Mouse (Mus musculus) kidney, postnatal 10 days (tissue): ENCODE measurements around the gene Ttll9.

ENCODE experiments used
- DNase-seq: peaks from one replicate; pipeline ENCODE4 v3.0.0; 2021; ENCODE audit warnings: mixed read lengths

Gene Ttll9

GRCm38 (mm10) chr2:153014758-153015593 lies 52.7 kb downstream of the Ttll9 start, which contains the start of gene Pdrg1:
Pdrg1 (minus strand) TSS chr2:153015427.
- peak; percentile 97 for DNase-seq

DNA sequence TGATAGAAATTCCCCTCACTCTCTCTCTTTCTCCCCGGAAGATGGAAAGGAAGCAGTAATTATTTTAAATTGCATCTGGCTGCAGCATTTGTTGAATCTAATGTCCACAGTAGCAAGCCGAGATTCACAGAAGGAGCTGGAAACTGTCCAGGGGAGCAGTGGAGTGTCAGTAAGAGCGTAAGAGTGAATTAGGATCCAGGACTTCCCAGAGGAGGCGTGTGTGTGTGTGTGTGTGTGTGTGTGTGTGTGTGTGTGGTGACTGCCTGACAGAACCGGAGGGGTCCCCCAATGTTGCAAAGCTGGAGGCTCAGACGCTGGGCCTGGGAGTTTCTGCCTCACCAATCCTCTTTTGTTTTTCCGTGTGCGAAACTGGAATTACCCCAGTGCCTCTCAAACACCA lies 53.5 kb downstream of the Ttll9 start:
- DNase-seq = peak; percentile 43

GRCm38 (mm10) chr2:153016786-153017185 lies 54.5 kb downstream of the Ttll9 start:
- no peak for DNase-seq

DNA sequence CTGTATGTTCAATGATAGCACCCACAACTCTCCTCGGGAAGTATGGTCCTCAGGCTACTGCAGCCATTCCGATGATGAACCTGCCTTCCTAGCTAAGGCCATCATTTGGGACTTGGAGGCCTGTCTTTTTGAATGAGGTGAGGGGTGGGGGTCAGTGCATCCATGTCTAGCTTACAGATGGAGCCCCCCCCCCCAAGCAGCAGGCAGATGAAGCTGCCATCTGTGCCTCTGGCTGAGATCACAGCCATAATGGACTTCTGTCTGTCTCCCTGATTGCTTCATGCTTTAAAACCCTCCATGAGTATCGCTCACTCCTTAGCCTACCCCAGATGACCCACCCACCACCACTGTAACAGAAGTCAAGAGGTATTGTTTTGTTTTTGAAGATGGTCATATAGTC lies 57.1 kb downstream of the Ttll9 start:
- DNase-seq = no peak

DNA sequence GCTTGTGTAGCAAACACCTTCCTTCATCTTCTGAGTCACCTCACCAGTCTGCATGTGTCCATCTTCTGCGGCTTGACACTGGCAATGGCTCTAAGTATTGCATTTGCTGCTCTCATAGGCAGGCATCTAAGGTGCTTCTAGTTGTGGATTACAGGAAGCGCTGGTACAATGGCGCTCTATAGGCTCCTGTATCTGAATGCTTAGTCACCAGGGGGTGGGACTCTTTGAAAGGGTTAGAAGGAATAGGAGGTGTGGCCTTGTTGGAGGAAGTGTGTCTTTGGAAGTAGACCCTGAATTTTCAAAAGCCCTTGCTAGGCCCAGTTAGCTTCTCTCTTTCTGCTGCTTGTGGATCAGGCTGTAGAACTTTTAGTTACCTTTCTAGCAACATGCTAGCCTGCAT lies 58.9 kb downstream of the Ttll9 start:
- no peak for DNase-seq

DNA sequence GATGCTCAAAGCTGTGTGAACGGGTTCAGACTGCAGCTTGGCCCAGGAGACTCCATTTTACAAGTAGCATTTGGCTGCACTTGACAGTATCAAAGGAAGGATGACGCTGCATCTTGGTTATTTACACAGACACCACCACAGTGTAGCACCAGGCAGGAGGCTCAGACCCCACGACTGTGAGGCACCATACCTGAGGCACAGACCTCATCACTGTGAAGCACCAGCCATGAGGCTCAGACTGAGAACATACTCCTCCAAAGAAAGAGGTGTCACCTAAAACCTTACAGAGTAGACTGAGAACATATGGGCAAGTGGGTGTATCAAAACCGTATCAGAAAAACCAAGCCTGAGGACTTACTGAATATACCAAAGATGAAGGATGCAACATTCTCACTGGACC lies 60.6 kb downstream of the Ttll9 start:
- no peak for DNase-seq

DNA sequence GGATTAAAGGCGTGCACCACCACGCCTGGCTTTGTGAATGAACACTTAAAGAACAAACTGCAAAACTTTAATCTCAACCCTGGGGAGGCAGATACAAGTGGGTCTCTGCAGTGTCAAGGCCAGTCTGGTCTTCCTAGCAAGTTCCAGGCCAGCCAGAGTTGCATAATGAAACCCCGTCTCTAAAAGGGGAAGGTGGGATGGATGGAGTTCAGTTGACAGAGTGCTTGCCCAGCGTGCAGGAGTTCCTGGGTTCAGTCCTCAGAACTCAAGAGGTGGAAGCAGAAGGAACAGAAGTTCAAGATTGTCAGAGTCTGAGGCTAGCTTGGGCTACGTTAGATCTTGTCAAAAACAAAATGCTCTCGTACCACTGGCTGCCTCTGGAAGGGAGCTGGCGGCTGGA lies 63.8 kb downstream of the Ttll9 start:
- no peak for DNase-seq

GRCm38 (mm10) chr2:153027501-153027900 lies 65.2 kb downstream of the Ttll9 start:
- DNase-seq = no peak

DNA sequence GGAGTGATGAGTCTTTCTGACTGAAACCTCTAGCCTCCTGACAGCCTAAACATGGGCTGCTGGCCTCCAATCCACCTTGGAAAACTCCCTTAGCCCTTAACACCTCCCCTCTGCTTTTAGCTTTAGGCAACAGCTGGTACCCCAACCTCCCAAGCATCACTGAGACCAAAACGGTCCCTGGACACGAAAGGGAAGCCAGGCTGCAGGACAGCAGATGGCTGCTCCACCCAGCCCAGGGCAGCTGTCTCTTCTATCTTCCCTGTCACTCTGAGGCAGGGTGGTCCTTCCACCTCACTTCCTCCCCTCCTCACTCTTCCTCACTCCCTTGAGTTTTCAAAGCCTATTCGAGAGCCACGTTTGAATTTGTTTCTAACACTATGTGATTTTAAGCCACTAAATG lies 68.1 kb downstream of the Ttll9 start:
- DNase-seq = no peak

- no peak for DNase-seq
Observed at GRCm38 (mm10) chr2:153031126-153032082, 69.1 kb downstream of the Ttll9 start, which contains the start of gene Xkr7. Xkr7 (plus strand) TSS chr2:153031852.

DNA sequence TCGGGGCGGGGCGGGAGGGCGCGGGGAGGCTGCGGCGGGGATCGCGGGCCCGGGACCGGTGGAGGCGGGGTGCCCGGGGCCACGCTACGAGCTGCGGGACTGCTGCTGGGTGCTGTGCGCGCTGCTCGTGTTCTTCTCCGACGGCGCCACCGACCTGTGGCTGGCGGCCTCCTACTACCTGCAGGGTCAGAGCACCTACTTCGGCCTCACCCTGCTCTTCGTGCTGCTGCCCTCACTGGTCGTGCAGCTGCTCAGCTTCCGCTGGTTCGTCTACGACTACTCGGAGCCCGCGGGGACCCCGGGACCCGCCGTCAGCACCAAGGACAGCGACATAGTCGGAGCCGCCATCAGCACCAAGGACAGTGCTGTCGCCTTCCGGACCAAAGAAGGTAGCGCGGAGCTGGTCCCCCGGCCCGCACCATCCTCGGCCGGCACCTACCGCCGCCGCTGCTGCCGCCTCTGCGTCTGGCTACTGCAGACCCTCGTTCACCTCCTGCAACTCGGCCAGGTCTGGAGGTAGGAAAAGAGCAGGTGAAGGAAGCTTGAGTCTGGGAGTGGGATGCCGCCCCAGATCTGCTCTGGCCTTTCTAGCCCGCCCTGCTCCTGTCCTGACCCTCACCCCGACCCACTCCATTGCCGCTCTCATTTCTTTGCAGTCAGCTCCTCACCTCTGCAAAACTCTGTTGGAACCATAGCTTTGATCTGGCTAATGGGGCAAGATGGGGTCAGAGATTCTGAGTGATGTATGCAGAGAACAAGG lies 70.0 kb downstream of the Ttll9 start:
- DNase-seq = peak; percentile 93

DNA sequence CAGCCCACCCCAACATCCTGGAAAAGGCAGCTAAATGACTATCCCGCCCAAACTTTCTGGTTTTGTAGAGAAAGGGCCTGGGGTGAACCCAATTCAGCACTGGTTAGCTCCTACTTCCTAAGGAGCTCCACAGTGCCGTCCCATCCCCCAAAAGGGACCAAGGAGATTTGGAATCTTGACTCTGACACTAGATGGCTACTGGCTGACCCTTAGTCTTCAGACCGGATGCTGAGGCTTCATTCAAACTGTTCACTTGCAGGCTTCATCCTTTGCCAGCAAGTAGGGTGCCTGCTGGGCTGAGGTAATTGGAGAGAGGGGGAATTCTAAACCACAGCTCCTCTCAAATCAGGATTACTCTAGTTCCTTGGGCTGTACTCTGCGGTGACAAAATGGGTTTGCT lies 70.7 kb downstream of the Ttll9 start:
- DNase-seq = no peak

GRCm38 (mm10) chr2:153033545-153034230 lies 71.4 kb downstream of the Ttll9 start:
- no peak for DNase-seq

DNA sequence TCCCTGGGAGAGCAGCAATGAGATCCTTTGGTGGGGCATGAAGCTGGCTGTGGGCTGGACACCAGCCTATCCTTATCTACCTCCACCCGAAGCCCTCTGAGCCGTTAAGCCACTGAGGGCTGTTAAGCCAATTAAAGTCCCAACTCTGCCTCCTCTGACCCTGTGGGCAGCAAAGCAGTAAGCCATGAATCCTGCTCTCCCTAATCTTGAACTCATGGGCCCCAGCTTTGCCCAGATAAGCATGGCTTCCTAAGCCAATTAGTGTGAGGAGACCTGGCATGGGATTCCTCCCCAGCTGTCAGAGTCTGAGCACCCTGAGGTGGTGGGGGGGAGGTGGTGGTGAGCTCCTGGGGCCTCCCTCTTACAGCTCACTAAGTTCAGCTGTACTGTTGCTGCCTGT lies 74.4 kb downstream of the Ttll9 start:
- no peak for DNase-seq

DNA sequence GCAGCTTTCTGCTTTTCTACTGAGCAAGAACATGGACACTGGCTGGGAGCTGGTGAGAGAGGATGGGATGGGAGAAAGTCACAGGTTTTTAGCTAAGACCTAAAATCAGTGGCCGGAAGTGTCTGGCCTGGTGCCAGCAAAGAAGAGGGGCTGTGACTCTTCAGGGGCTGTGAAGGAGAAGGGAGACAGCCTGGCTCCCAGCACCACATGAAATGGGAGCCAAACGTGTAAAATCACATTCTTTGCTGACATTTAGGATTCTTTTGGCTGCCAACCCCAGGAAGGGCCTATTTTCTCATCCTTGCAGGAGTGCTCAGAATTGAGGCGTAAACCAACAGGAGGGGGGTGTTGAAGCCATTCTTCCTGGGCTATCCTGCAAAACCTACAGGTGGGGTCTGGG lies 81.6 kb downstream of the Ttll9 start:
- DNase-seq = peak; percentile 26

DNA sequence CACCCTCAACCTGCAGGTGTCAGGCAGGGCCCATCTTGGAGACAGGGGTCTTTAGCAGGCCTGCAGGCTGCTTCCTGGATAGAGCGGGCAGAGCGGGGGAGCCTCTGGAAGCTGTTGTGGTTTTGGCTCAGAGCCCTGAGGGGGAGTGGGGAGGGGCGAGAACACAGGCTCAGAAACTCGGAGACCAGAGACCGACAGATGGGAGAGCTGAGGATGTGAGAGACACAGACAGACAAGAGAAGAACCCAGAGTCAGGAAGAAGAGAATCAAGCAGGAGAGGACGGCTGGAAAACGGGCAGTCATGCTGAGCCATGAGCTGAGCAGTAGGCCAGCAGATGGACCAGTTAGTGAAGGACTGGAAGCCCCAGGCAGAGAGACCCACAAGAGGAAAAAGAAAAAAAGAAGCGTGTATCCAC lies 83.6 kb downstream of the Ttll9 start:
- DNase-seq = peak; percentile 65

- peak; percentile 72 for DNase-seq
Observed at GRCm38 (mm10) chr2:153047828-153048465, 85.7 kb downstream of the Ttll9 start.

GRCm38 (mm10) chr2:153049288-153049996 lies 87.2 kb downstream of the Ttll9 start:
- DNase-seq = no peak

DNA sequence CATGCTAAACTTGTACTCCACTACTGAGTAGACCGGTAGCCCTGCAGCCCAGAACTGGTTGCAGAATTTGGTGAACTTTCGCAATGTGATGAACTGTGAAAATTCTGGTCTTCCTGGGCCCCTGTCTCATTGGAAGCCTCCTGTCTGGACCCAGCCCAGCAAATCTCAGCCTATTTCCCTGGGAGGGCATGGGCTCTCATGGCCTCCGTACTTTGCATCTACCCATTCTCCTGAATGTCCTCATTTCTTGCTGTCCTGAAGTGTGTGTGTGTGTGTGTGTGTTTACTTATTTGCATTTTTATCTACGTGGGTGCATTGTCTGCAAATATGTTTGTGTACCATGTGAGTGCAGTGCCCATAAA lies 87.7 kb downstream of the Ttll9 start:
- DNase-seq = no peak

DNA sequence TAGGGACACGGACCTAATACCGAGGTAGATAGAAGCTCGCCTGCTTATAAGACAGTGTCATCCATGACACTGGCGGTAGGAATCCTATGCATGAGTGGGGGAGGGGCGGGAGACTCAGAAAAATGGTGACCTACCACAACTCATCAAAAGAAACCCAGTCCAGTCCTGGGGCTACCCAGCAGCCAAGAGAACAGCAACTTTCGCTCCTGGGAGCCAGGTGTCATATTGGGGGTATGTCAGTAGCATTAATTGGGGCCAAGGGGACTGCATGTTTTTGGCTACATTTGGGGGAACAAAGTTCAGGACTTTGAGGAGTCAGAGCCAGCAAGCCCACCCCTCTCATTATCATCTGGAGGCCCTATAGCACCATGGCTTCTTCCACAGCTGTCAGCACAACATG lies 88.8 kb downstream of the Ttll9 start:
- DNase-seq = no peak

- DNase-seq = no peak
Observed at GRCm38 (mm10) chr2:153051537-153051936, 89.3 kb downstream of the Ttll9 start.
